Mouse (Mus musculus): ENCODE data around the gene Dhx37.

The Dhx37 gene

DNA sequence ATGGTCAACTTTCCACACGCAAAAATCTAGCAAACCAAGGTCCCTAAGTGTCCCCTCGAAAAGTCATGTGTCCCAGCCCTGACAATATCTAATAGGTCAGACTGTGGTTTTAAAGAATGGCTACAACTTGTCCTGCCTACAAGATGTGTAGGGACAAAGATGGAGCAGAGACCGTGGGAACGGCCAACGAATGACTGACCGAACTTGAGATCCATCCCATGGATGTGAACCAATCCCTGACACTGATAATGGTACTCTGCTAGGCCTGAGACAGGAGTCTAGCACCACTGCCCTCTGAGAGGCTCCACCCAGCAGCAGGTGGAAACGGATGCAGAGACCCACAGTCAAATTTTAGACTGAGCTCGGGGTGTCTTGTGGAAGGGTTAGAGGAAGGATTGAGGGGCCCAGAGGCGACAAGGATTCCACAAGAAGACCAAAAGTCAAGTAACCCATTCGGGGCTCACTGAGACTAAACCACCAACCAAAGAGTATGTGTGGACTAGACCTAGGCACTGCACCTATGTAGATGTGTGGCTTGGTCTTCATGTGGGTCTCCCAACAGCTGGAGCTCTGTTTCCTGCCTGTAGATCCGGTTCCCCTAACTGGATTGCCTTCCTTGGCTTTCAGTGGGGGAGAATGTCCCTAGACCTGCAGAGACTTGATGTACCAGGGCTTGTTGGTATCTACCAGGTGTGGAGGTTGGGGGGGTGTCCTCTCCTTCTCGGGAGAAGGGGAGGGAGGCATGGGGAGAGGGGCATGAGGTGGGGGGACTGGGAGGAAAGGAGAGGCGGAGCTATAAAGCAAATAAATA lies 26.7 kb downstream of the Dhx37 start:
- peak in 1 of 2 experiments; percentile 22 for DNase-seq

- peak; percentile 76 to 84 for DNase-seq
Measured at GRCm38 (mm10) chr5:125406322-125407016, 27.5 kb downstream of the Dhx37 start.

GRCm38 (mm10) chr5:125405546-125406248 lies 28.2 kb downstream of the Dhx37 start:
- DNase-seq = peak; percentile 92 to 96

DNA sequence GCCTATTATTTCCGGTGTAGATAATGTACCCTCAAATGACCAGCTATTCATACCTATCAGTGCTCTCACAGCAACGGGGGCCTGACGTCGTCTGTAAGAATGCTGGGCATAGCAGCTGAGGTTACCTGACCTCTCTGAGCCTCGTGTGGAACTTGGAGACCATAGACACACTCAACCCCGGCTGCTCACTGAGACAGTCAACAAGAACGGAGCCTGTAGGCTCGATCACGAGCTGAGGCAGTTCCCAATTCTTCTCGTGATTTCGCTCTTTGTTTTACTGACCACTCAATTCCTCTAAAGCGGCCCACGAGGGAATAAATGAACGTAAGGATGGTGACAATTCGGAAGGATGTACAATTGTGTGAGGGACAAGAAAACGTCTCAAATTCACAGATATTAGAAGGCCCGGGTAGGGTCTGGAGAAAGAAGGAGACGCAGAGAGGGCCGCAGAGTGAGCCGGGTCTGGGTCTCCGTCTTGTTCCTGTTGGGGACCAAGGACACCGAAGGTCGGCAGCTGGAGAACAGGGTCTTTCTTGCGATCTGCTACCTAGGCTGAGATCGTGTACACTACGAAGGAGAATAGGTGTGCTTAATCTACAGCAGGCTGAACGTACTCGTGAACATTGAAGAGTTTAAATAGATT lies 28.9 kb downstream of the Dhx37 start:
- DNase-seq = peak; percentile 72 to 76

- DNase-seq = peak; percentile 50 to 67
Measured at GRCm38 (mm10) chr5:125404536-125404902, 29.4 kb downstream of the Dhx37 start.

DNA sequence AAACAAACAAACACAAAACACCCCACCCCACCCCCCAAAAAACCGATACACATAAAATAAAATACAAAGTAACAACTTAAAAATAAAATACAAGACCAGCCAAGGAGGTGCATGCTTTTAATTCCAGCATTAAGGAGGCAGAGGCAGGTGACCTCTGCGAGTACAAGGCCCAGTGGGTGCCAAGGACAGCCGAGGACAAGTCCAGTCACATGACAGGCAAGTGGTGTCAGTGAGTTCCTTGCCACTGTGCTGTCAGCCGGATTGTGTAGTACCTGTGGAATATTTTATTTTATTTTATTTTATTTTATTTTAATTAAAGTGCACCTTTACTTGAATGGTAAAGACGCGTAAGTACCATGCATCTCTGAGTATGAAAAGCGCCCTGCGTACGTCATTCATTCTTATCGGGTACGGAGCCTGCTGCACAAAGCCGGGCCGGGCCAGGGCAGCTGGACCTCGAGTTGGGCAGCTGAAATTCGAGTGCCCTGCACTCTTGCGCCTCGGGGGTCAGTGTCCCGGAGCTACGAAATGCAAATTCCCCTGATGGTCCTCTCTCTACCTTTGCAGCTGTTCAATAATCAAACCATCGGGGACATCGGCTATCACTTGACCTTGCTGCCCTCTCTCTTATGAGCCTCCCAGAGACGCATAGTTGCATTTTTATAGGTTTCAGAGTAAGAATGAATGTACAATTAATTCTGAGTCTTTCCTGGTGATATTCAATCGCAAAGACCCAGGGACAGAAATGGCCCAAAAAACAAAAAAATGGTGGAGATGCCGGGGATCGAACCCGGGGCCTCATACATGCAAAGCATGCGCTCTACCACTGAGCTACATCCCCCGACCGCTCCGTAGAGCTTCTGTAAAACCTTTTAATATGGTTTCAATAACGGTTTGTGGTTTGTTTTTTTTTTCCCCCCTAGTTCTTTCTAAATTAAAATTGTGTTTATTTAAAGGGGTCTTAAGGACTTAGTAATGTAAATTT lies 30.1 kb downstream of the Dhx37 start:
- DNase-seq = peak; percentile 87 to 88

GRCm38 (mm10) chr5:125402991-125403390 lies 30.9 kb downstream of the Dhx37 start:
- DNase-seq = no peak

DNA sequence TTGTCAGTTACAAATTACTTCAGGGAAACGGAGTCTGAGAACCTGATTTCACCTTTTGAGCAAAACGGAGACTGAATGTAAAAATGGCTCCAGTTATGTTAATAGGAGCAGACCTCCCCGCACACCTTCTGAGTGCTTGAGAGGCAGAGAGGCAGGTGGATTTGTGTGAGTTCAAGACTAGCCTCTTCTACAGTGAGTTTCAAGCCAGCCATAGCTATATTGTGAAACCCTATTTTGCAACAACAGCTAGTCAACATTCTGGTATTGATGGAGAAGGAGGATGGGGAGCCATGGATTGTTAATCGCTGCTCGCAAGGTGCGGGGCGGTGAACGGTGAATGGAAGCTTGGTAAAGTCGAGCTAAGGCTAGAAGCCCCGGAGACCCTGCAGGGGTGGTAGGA lies 31.4 kb downstream of the Dhx37 start:
- no peak for DNase-seq

DNA sequence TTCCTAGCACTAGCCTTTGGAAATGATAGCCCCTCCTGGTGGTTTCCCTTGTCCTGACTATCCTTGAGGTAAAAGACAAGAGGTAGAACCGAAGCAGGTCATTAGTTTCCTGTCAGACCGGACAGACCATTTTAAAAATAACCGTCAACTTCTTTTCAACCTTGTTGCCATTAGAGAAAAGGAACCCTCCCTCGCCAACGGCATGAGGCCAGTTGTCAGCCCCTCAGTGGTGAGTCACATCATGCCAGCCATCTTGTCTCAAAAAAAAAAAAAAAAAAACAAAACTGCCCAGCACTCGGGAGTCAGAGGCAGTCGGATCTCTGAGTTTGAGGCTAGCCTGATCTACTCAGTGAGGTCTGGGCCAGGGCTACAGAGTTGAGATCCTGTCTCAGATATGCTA lies 33.0 kb downstream of the Dhx37 start:
- no peak for DNase-seq

DNA sequence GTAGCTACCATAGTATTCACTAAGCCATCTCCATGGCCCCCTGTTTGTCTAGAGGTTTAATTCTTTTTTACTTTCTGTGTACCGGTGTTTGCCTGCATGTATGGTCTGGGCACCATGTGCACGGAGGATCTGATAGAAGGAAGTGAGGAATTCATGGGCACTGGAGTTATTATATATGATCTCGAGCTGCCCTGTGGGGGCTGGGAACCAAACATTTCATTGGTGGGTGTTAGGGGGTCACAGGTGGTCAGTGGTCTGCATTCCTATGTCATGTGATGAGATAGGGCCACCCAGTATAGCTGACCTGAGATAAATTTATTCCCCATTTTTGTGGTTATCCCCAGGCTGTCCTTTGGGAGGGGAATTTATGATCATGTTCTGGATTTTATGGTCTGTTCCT lies 38.9 kb downstream of the Dhx37 start:
- DNase-seq = no peak

- peak; percentile 74 to 81 for DNase-seq
Measured at GRCm38 (mm10) chr5:125393622-125394603, 40.0 kb downstream of the Dhx37 start.

GRCm38 (mm10) chr5:125392977-125393621 lies 40.8 kb downstream of the Dhx37 start:
- DNase-seq = peak; percentile 96 to 98

DNA sequence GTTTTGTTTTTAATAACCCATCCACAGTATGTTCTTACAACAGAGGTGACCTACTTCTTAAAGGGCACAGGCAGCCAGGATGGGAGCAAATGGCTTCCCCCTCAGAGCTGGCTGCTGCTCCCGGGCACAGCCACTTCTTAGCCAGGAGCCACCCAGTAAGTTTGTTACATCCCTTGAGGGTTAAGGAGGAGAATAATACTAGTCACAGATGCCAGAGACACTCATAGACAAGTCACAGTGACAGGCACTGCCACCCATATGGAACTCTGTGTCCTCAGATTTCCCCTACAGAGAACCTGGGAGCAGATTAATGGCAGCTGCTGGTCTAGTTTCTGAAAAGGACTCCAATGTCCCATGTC lies 41.3 kb downstream of the Dhx37 start:
- DNase-seq = no peak

GRCm38 (mm10) chr5:125392176-125392575 lies 41.7 kb downstream of the Dhx37 start:
- DNase-seq = peak in 1 of 2 experiments; percentile 22

GRCm38 (mm10) chr5:125391609-125392008 lies 42.3 kb downstream of the Dhx37 start:
- DNase-seq = peak; percentile 76 to 77

- DNase-seq = peak in 1 of 2 experiments; percentile 19
Measured at GRCm38 (mm10) chr5:125390906-125391477, 42.9 kb downstream of the Dhx37 start.

GRCm38 (mm10) chr5:125389579-125390441 lies 44.1 kb downstream of the Dhx37 start, which contains the start of gene Ubc:
Ubc (minus strand) TSS chr5:125390202.
- peak; percentile 93 to 96 for DNase-seq

DNA sequence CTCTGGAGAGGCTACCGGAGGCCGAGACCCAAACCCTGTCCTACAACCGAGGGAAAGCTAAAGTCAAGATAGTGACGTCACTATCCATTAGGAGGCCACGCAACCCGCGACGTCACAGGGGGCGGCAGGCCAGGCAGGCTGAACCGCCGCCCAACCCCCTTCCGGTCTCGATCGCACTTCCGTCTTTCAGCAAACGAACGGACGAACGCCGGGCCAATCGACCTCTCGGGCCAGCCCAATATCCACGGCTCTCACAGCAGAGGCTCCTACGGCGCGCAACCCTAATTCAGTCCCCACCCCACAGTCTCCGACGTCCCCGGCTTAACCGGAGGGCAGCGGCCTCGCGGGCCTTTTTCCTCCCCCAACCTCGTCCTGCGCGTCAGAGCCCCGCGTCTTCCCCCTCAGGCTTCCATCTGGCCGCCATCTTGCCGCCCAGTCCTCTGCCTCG lies 44.8 kb downstream of the Dhx37 start, which contains the start of gene Gm10382:
Gene Gm10382, plus strand, starts transcription at position 192 of the 448 bp plus-strand sequence.
- peak; percentile 92 to 95 for DNase-seq
